Mouse (Mus musculus) C2C12 (cell line): ENCODE measurements around the gene Sdf2l1. TPM values are rescaled to one million over a fixed set of nuclear protein-coding genes. Genes with fewer than 3 reads are reported as not detected.
A peak's percentile ranks its signal among the peaks of the same experiment; 100 is the strongest.

Experiments used
- H3K27me3 ChIP-seq: one replicate; pipeline ENCODE4 v1.6.1; 2011; ENCODE audit not compliant: control insufficient read depth, insufficient read depth, insufficient read length
- H3K36me3 ChIP-seq: one replicate; pipeline ENCODE4 v1.6.1; 2011; ENCODE audit not compliant: control insufficient read depth, insufficient read depth
- H3K4me3 ChIP-seq: one replicate; pipeline ENCODE4 v1.5.1; 2011; ENCODE audit warnings: mild to moderate bottlenecking, control low read depth; ENCODE audit not compliant: poor library complexity, insufficient read depth, severe bottlenecking
- H3K79me2 ChIP-seq: one replicate; pipeline ENCODE4 v1.6.1; 2011; ENCODE audit not compliant: control insufficient read depth, insufficient read depth
- H3K79me3 ChIP-seq: one replicate; pipeline ENCODE4 v1.6.1; 2011; ENCODE audit warnings: low read depth, control low read depth
- H3ac ChIP-seq: one replicate; pipeline ENCODE3; 2011; ENCODE audit warnings: low read depth; ENCODE audit not compliant: control insufficient read depth, insufficient read length
- CEBPB ChIP-seq: IDR thresholded peaks from one replicate; pipeline ENCODE4 v1.6.1; 2011; ENCODE audit warnings: low read depth, mild to moderate bottlenecking, control low read depth, moderate library complexity
- CTCF ChIP-seq: IDR thresholded peaks from one replicate; pipeline ENCODE4 v1.5.1; 2011; ENCODE audit not compliant: control insufficient read depth, insufficient read depth, insufficient read length
- FOSL1 ChIP-seq: IDR thresholded peaks from one replicate; pipeline ENCODE4 v1.8.0; 2011; ENCODE audit warnings: mild to moderate bottlenecking, low read length; ENCODE audit not compliant: poor library complexity, insufficient read depth, severe bottlenecking
- MAX ChIP-seq: IDR thresholded peaks from one replicate; pipeline ENCODE4 v1.6.1; 2011; ENCODE audit warnings: mild to moderate bottlenecking, control low read depth
- MYOD1 ChIP-seq: IDR thresholded peaks from one replicate; pipeline ENCODE4 v1.6.1; 2011; ENCODE audit warnings: low read depth; ENCODE audit not compliant: control insufficient read depth, insufficient read length
- MYOG ChIP-seq: IDR thresholded peaks from one replicate; pipeline ENCODE4 v1.6.1; 2011; ENCODE audit not compliant: control insufficient read depth, insufficient read length; ENCODE audit errors: extremely low read depth
- USF1 ChIP-seq: IDR thresholded peaks from one replicate; pipeline ENCODE4 v1.6.1; 2011; ENCODE audit warnings: low read depth, mild to moderate bottlenecking, control low read depth, moderate library complexity
- microRNA-seq: library from miRNA; unstranded; fragments of <30 nt; microRNA quantifications from one replicate; pipeline ENCODE4, GENCODE M21; 2019; ENCODE audit warnings: borderline microRNAs expressed
- polyA plus RNA-seq: library from polyadenylated mRNA; unstranded; fragments of >200 nt; fragmentation: generic; extraction: Trizol; gene quantifications from one replicate; pipeline ENCODE4 v1.2.1, GENCODE M21; 2012; ENCODE audit warnings: missing spikeins

Gene Sdf2l1
- polyA plus RNA-seq, 1 experiment = 41.1 TPM

- H3ac ChIP-seq = no peak overlapping the region
- no peak for TF ChIP-seq MYOG
- no peak for TF ChIP-seq MAX
- TF ChIP-seq USF1 = no peak
- TF ChIP-seq CEBPB = no peak
- no peak for TF ChIP-seq MYOD1
- no peak for TF ChIP-seq CTCF
- no peak for TF ChIP-seq FOSL1
- no peaks in the 10 kb centered on the region for H3K79me3 ChIP-seq
- H3K36me3 ChIP-seq = peaks cover 64% of the 10 kb centered on the region
- no peaks in the 10 kb centered on the region for H3K79me2 ChIP-seq
- no peaks in the 10 kb centered on the region for H3K27me3 ChIP-seq
- no peak overlapping the region for H3K4me3 ChIP-seq
Observed at GRCm38 (mm10) chr16:17088346-17088745, 43.8 kb downstream of the Sdf2l1 start.

- peaks cover 51% of the 10 kb centered on the region for H3K36me3 ChIP-seq
- H3K27me3 ChIP-seq = no peaks in the 10 kb centered on the region
- H3K4me3 ChIP-seq = no peak overlapping the region
- H3K79me2 ChIP-seq = no peaks in the 10 kb centered on the region
- H3ac ChIP-seq = no peak overlapping the region
- TF ChIP-seq CTCF (no peak), MYOD1 (no peak), MYOG (no peak), USF1 (no peak), MAX (no peak), CEBPB (no peak), FOSL1 (no peak)
- no peaks in the 10 kb centered on the region for H3K79me3 ChIP-seq
Observed at GRCm38 (mm10) chr16:17086669-17087193, 45.5 kb downstream of the Sdf2l1 start.

- Histone ChIP-seq H3K79me3 (no peaks in the 10 kb centered on the region), H3K36me3 (peaks cover 48% of the 10 kb centered on the region), H3ac (no peak overlapping the region), H3K27me3 (no peaks in the 10 kb centered on the region), H3K79me2 (no peaks in the 10 kb centered on the region), H3K4me3 (no peak overlapping the region)
- TF ChIP-seq USF1 (no peak), FOSL1 (no peak), MAX (no peak), MYOG (no peak), MYOD1 (no peak), CEBPB (no peak), CTCF (no peak)
Observed at GRCm38 (mm10) chr16:17086241-17086640, 45.9 kb downstream of the Sdf2l1 start.

- Histone ChIP-seq H3K79me3 (no peaks in the 10 kb centered on the region), H3K36me3 (peaks cover 42% of the 10 kb centered on the region), H3K27me3 (no peaks in the 10 kb centered on the region), H3K4me3 (no peak overlapping the region), H3K79me2 (no peaks in the 10 kb centered on the region), H3ac (no peak overlapping the region)
- no peak for TF ChIP-seq MYOG
- TF ChIP-seq CTCF = no peak
- no peak for TF ChIP-seq FOSL1
- TF ChIP-seq USF1 = no peak
- no peak for TF ChIP-seq MAX
- no peak for TF ChIP-seq CEBPB
- TF ChIP-seq MYOD1 = no peak
Observed at GRCm38 (mm10) chr16:17085636-17086035, 46.5 kb downstream of the Sdf2l1 start.

- H3K36me3 ChIP-seq = peaks cover 8% of the 10 kb centered on the region
- no peak overlapping the region for H3ac ChIP-seq
- no peaks in the 10 kb centered on the region for H3K27me3 ChIP-seq
- no peak overlapping the region for H3K4me3 ChIP-seq
- no peaks in the 10 kb centered on the region for H3K79me2 ChIP-seq
- no peaks in the 10 kb centered on the region for H3K79me3 ChIP-seq
- no peak for TF ChIP-seq FOSL1
- TF ChIP-seq MYOD1 = no peak
- no peak for TF ChIP-seq CTCF
- TF ChIP-seq MAX = no peak
- TF ChIP-seq USF1 = no peak
- no peak for TF ChIP-seq MYOG
- no peak for TF ChIP-seq CEBPB
Observed at GRCm38 (mm10) chr16:17082121-17082792, 49.9 kb downstream of the Sdf2l1 start.

Small RNA genes lying within 50 kb of the gene (microRNA-seq; reads per million reads assigned to microRNA genes)
- gene Mir130b (1,654 reads per million, percentile 88 among the genes with 10 or more reads in this experiment), gene Mir301b (10.2 reads per million, percentile 59 among the genes with 10 or more reads in this experiment)

Other genes with a start within 250 kb of the Sdf2l1 start
- 20.5 TPM for gene Ppm1f, start 235.9 kb downstream of the Sdf2l1 start, polyA plus RNA-seq
- 77.2 TPM for gene Mapk1, start 149.0 kb downstream of the Sdf2l1 start, polyA plus RNA-seq
- gene Ypel1, start 62.7 kb downstream of the Sdf2l1 start, polyA plus RNA-seq = 0.89 TPM
- 46.0 TPM for gene Ppil2, start 21.1 kb downstream of the Sdf2l1 start, polyA plus RNA-seq
- 25.4 TPM for gene 2610318N02Rik, start 7.2 kb downstream of the Sdf2l1 start, polyA plus RNA-seq
- gene Ydjc, start 12.2 kb upstream of the Sdf2l1 start, polyA plus RNA-seq = 5.6 TPM
- gene Ccdc116, start 14.8 kb upstream of the Sdf2l1 start, polyA plus RNA-seq = 0.18 TPM
- 135 TPM for gene Ube2l3, start 70.3 kb upstream of the Sdf2l1 start, polyA plus RNA-seq
- 0.02 TPM for gene Rimbp3, start 76.2 kb upstream of the Sdf2l1 start, polyA plus RNA-seq
- gene Hic2, start 101.2 kb upstream of the Sdf2l1 start, polyA plus RNA-seq = 1.1 TPM
- 1.3 TPM for gene Tmem191c, start 143.7 kb upstream of the Sdf2l1 start, polyA plus RNA-seq
- 0.16 TPM for gene Serpind1, start 199.0 kb upstream of the Sdf2l1 start, polyA plus RNA-seq